Mouse (Mus musculus): ENCODE results near the gene Ankrd2. TPM values are rescaled to one million over a fixed set of nuclear protein-coding genes. Genes with fewer than 3 reads are reported as not detected.

Ankrd2 gene
- polyA plus RNA-seq, 1 experiment = 0.33 TPM

DNA sequence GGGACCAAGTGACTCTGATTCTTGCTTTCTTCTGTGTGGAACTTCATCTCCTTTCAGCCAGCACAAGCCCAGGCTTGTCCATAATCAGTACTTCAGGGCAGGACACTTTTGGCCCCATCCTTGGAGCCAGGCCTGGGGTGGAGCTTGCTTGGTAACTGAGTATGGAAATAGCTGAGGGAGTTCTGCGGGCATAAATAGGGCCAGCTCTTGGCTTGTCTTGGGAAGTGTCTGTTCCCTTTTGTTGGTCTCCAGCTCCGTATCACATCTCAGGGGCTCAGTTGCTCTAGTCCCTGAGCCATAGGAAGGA is 13.3 kb upstream of the Ankrd2 start:
- no peak for TF ChIP-seq POLR2A (IDR thresholded peaks at IDR 0.05; ENCODE audit: extremely low read depth, insufficient read depth, low read length)
- TF ChIP-seq CTCF (IDR thresholded peaks at IDR 0.05; ENCODE audit: extremely low read depth, insufficient read depth, low read length) = no peak
- H3K4me1 ChIP-seq (ENCODE audit: control insufficient read depth, insufficient read depth, low read length) = no peaks in the 10 kb centered on the region

DNA sequence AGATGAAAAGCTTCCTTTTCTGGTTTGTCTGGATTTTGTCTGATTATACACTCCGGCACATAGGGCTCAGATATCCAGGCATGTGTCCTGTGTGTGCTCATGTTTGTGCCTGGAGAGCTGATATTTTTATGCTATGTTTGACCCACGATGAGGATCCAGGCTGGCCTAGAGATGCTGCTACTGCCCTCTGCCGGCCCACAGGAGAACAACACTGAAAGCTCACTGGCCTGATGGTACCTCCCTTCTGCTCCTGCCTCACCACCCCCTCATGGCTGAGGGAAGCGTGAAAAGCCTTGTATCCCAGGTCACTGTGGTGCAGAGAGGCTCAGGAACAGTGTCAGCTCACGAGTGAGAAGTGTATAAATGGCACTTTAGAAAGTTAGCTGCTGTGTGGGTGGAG is 9.6 kb upstream of the Ankrd2 start:
- Histone ChIP-seq H3K4me1 (ENCODE audit: control insufficient read depth, insufficient read depth, low read length) (no peaks in the 10 kb centered on the region), H3K27ac (ENCODE audit: insufficient read depth, low read length) (no peak overlapping the region), H3K4me3 (ENCODE audit: insufficient read depth, low read length) (no peak overlapping the region)
- TF ChIP-seq CTCF (IDR thresholded peaks at IDR 0.05; ENCODE audit: extremely low read depth, insufficient read depth, low read length) = peak; percentile 94
- no peak for TF ChIP-seq POLR2A (IDR thresholded peaks at IDR 0.05; ENCODE audit: extremely low read depth, insufficient read depth, low read length)

More for the DNA sequence above, 13.3 kb upstream of the Ankrd2 start:
- no peak overlapping the region for H3K4me3 ChIP-seq (ENCODE audit: insufficient read depth, low read length)
- H3K27ac ChIP-seq (ENCODE audit: insufficient read depth, low read length) = no peak overlapping the region

GRCm38 (mm10) chr19:42031112-42031511 is 4.7 kb upstream of the Ankrd2 start:
- Histone ChIP-seq H3K4me1 (ENCODE audit: control insufficient read depth, insufficient read depth, low read length) (no peaks in the 10 kb centered on the region), H3K4me3 (ENCODE audit: insufficient read depth, low read length) (no peak overlapping the region), H3K27ac (ENCODE audit: insufficient read depth, low read length) (no peak overlapping the region)
- TF ChIP-seq POLR2A (IDR thresholded peaks at IDR 0.05; ENCODE audit: extremely low read depth, insufficient read depth, low read length) (no peak), CTCF (IDR thresholded peaks at IDR 0.05; ENCODE audit: extremely low read depth, insufficient read depth, low read length) (no peak)

DNA sequence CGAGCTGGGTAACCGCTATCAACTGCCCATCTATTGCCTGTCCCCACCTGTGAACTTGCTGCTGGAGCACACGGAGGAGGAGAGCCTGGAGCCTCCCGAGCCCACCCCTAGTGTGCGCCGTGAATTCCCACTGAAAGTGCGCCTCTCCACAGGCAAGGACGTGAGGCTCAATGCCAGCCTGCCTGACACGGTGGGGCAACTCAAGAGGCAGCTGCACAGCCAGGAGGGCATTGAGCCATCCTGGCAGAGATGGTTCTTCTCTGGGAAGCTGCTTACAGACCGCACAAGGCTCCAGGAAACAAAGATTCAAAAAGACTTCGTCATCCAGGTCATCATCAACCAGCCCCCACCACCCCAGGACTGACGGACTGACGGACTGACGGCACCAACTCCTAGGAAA is 2.2 kb upstream of the Ankrd2 start:
- no peak for TF ChIP-seq POLR2A (IDR thresholded peaks at IDR 0.05; ENCODE audit: extremely low read depth, insufficient read depth, low read length)
- H3K4me1 ChIP-seq (ENCODE audit: control insufficient read depth, insufficient read depth, low read length) = no peaks in the 10 kb centered on the region
- no peak overlapping the region for H3K4me3 ChIP-seq (ENCODE audit: insufficient read depth, low read length)
- no peak overlapping the region for H3K27ac ChIP-seq (ENCODE audit: insufficient read depth, low read length)

GRCm38 (mm10) chr19:42034146-42034775 is 1.5 kb upstream of the Ankrd2 start:
- H3K27ac ChIP-seq (ENCODE audit: insufficient read depth, low read length) = no peak overlapping the region

DNA sequence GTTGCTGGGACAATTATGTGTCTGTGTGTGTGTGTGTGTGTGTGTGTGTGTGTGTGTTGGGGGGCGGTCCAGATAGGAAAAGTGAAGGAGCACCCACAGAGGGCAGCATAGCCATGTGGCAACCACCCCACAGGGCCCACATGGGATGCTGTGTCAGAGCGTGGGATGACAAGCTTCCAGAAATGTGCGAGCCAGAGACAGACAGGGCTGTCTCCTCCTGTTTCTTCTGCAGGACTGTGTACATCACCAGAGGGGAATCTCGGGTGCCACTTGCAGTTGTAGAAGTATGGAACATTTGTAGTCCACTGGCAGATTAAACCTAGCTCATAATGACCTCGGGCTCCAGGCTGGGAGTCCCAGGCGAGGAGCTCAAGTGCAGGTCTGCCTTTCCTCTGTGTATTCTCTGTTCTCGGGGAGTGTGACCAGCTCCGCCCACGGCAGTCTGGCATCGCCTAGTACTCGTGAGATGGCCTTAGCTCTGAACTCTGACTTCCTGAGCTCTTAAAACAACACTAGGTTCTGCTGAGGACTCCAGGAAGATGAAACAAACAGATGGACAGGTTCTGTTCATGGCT is 832 bp upstream of the Ankrd2 start:
- no peak for TF ChIP-seq POLR2A (IDR thresholded peaks at IDR 0.05; ENCODE audit: extremely low read depth, insufficient read depth, low read length)
- TF ChIP-seq CTCF (IDR thresholded peaks at IDR 0.05; ENCODE audit: extremely low read depth, insufficient read depth, low read length) = no peak
- H3K27ac ChIP-seq (ENCODE audit: insufficient read depth, low read length) = no peak overlapping the region
- no peaks in the 10 kb centered on the region for H3K4me1 ChIP-seq (ENCODE audit: control insufficient read depth, insufficient read depth, low read length)
- H3K4me3 ChIP-seq (ENCODE audit: insufficient read depth, low read length) = no peak overlapping the region

More at GRCm38 (mm10) chr19:42034146-42034775, 1.5 kb upstream of the Ankrd2 start:
- H3K4me3 ChIP-seq (ENCODE audit: insufficient read depth, low read length) = no peak overlapping the region
- TF ChIP-seq POLR2A (IDR thresholded peaks at IDR 0.05; ENCODE audit: extremely low read depth, insufficient read depth, low read length) = no peak
- TF ChIP-seq CTCF (IDR thresholded peaks at IDR 0.05; ENCODE audit: extremely low read depth, insufficient read depth, low read length) = no peak
- H3K4me1 ChIP-seq (ENCODE audit: control insufficient read depth, insufficient read depth, low read length) = no peaks in the 10 kb centered on the region

DNA sequence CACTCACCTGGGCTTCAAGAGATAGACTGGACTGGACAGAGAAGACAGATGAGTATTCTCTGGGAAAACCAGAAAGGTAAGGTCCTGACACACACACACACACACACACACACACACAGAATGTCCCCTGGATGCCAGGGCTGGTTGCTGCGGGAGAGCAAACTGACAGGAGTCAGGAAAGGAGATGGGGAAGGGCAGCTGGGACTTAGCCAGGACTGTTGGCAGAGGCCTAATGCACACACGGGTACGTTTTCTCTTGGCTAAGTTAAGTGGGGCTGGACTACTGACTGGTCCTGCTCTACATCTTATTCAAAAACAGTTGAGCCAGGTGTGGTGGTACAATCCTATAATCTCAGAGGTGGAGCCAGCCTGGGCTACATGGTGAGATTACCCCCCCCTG is 557 bp downstream of the Ankrd2 start:
- TF ChIP-seq POLR2A (IDR thresholded peaks at IDR 0.05; ENCODE audit: extremely low read depth, insufficient read depth, low read length) (no peak), CTCF (IDR thresholded peaks at IDR 0.05; ENCODE audit: extremely low read depth, insufficient read depth, low read length) (no peak)

GRCm38 (mm10) chr19:42037167-42037702 is 1.4 kb downstream of the Ankrd2 start:
- H3K27ac ChIP-seq (ENCODE audit: insufficient read depth, low read length) = no peak overlapping the region
- no peak for TF ChIP-seq CTCF (IDR thresholded peaks at IDR 0.05; ENCODE audit: extremely low read depth, insufficient read depth, low read length)
- no peak for TF ChIP-seq POLR2A (IDR thresholded peaks at IDR 0.05; ENCODE audit: extremely low read depth, insufficient read depth, low read length)
- no peaks in the 10 kb centered on the region for H3K4me1 ChIP-seq (ENCODE audit: control insufficient read depth, insufficient read depth, low read length)
- H3K4me3 ChIP-seq (ENCODE audit: insufficient read depth, low read length) = no peak overlapping the region

More for the DNA sequence above, 557 bp downstream of the Ankrd2 start:
- no peak overlapping the region for H3K27ac ChIP-seq (ENCODE audit: insufficient read depth, low read length)
- H3K4me1 ChIP-seq (ENCODE audit: control insufficient read depth, insufficient read depth, low read length) = no peaks in the 10 kb centered on the region
- no peak overlapping the region for H3K4me3 ChIP-seq (ENCODE audit: insufficient read depth, low read length)

GRCm38 (mm10) chr19:42038310-42038709 is 2.5 kb downstream of the Ankrd2 start:
- no peak for TF ChIP-seq CTCF (IDR thresholded peaks at IDR 0.05; ENCODE audit: extremely low read depth, insufficient read depth, low read length)

GRCm38 (mm10) chr19:42043988-42044387 is 8.2 kb downstream of the Ankrd2 start:
- Histone ChIP-seq H3K4me3 (ENCODE audit: insufficient read depth, low read length) (no peak overlapping the region), H3K4me1 (ENCODE audit: control insufficient read depth, insufficient read depth, low read length) (no peaks in the 10 kb centered on the region), H3K27ac (ENCODE audit: insufficient read depth, low read length) (no peak overlapping the region)
- no peak for TF ChIP-seq POLR2A (IDR thresholded peaks at IDR 0.05; ENCODE audit: extremely low read depth, insufficient read depth, low read length)
- no peak for TF ChIP-seq CTCF (IDR thresholded peaks at IDR 0.05; ENCODE audit: extremely low read depth, insufficient read depth, low read length)

More at GRCm38 (mm10) chr19:42038310-42038709, 2.5 kb downstream of the Ankrd2 start:
- no peak overlapping the region for H3K4me3 ChIP-seq (ENCODE audit: insufficient read depth, low read length)
- H3K27ac ChIP-seq (ENCODE audit: insufficient read depth, low read length) = no peak overlapping the region
- H3K4me1 ChIP-seq (ENCODE audit: control insufficient read depth, insufficient read depth, low read length) = no peaks in the 10 kb centered on the region
